Mouse (Mus musculus): ENCODE measurements around the gene Fcer1g.

GRCm38 (mm10) chr1:171280916-171281527, 46.9 kb upstream of the Fcer1g start, which contains the start of gene Ppox:
- peak; percentile 32 for TF ChIP-seq POLR2A (IDR thresholded peaks at IDR 0.05; ENCODE audit: low read depth, low read length)
- no peak for TF ChIP-seq CTCF (IDR thresholded peaks at IDR 0.05; ENCODE audit: borderline replicate concordance, insufficient read depth, low read length)
